Mouse (Mus musculus): ENCODE measurements around the gene Phc1. TPM values are rescaled to one million over a fixed set of nuclear protein-coding genes. Genes with fewer than 3 reads are reported as not detected.

Gene Phc1
- total and polyA plus RNA-seq, 3 experiments, result 4.6 to 35.9 TPM; not detected in 1

GRCm38 (mm10) chr6:122333081-122333612 is 7.2 kb downstream of the Phc1 start:
- H3K4me1 ChIP-seq (ENCODE audit: control insufficient read depth in 1 of 2, insufficient read depth in 2 of 2, low read length in 2 of 2), result no peaks in the 10 kb centered on the region
- no peaks in the 10 kb centered on the region for H3K9me3 ChIP-seq (replicated peaks; ENCODE audit: insufficient read depth, low read length)
- DNase-seq (ENCODE audit: low read depth, low spot score), result no peak
- H3K27ac ChIP-seq (ENCODE audit: control insufficient read depth, low read depth, low read length), result no peak overlapping the region
- TF ChIP-seq MYC (IDR thresholded peaks at IDR 0.05; ENCODE audit: low read depth, low read length) (no peak), JUND (IDR thresholded peaks at IDR 0.05; ENCODE audit: low read depth, low read length) (no peak), CHD2 (IDR thresholded peaks at IDR 0.05; ENCODE audit: low read length) (no peak), MXI1 (IDR thresholded peaks at IDR 0.05; ENCODE audit: low read depth, low read length) (no peak), ZC3H11A (IDR thresholded peaks at IDR 0.05; ENCODE audit: low read depth, low read length) (no peak), MYB (IDR thresholded peaks at IDR 0.05; ENCODE audit: low read depth, low read length) (no peak), TCF12 (IDR thresholded peaks at IDR 0.05; ENCODE audit: low read depth, low read length) (no peak), POLR2AphosphoS5 (IDR thresholded peaks at IDR 0.05; ENCODE audit: borderline replicate concordance, low read depth, low read length) (no peak), ELF1 (IDR thresholded peaks at IDR 0.05; ENCODE audit: low read depth, low read length) (no peak), RCOR1 (IDR thresholded peaks at IDR 0.05; ENCODE audit: low read depth, low read length) (no peak), MAFK (IDR thresholded peaks at IDR 0.05; ENCODE audit: borderline replicate concordance, low read depth, low read length) (no peak), MAX (IDR thresholded peaks at IDR 0.05; ENCODE audit: low read length) (no peak), CTCF (IDR thresholded peaks at IDR 0.05 in 2 of 3, conservative IDR thresholded peaks at IDR 0.05 in 1 of 3; ENCODE audit: control insufficient read depth in 1 of 3, insufficient read depth in 1 of 3, low read depth in 2 of 3, low read length in 3 of 3, poor library complexity in 1 of 3, severe bottlenecking in 1 of 3) (no peak), MAZ (IDR thresholded peaks at IDR 0.05; ENCODE audit: low read depth, low read length) (no peak), TAL1 (IDR thresholded peaks at IDR 0.05; ENCODE audit: low read length) (no peak), UBTF (IDR thresholded peaks at IDR 0.05; ENCODE audit: borderline replicate concordance, insufficient read depth, low read depth, low read length) (no peak)
- H3K27me3 ChIP-seq (ENCODE audit: control insufficient read depth in 1 of 2, insufficient read depth in 2 of 2, low read length in 2 of 2), result no peaks in the 10 kb centered on the region
- H3K9ac ChIP-seq (ENCODE audit: control insufficient read depth, low read depth, low read length, poor library complexity, severe bottlenecking), result no peak overlapping the region
- no peak overlapping the region for H3K4me3 ChIP-seq (ENCODE audit: control insufficient read depth in 1 of 2, insufficient read depth in 1 of 2, low read depth in 2 of 2, low read length in 2 of 2)
- peaks cover 0 to under 1% of the 10 kb centered on the region in 2 experiments; a peak in 2 of 4 replicates for H3K36me3 ChIP-seq (ENCODE audit: control insufficient read depth in 1 of 2, insufficient read depth in 2 of 2, low read length in 2 of 2)
- no peaks in the 10 kb centered on the region for H3K79me2 ChIP-seq (ENCODE audit: control insufficient read depth, insufficient read depth, low read length, poor library complexity)

- DNase-seq (ENCODE audit: low read depth, low spot score), result no peak
- H3K27me3 ChIP-seq (ENCODE audit: control insufficient read depth in 1 of 2, insufficient read depth in 2 of 2, low read length in 2 of 2), result no peaks in the 10 kb centered on the region
- TF ChIP-seq MAX (IDR thresholded peaks at IDR 0.05; ENCODE audit: low read length) (no peak), TBP (IDR thresholded peaks at IDR 0.05; ENCODE audit: low read depth, low read length) (no peak), MYB (IDR thresholded peaks at IDR 0.05; ENCODE audit: low read depth, low read length) (no peak), USF2 (IDR thresholded peaks at IDR 0.05; ENCODE audit: borderline replicate concordance in 1 of 2, insufficient read depth in 1 of 2, low read depth in 1 of 2, low read length in 2 of 2) (no peak), MAFK (IDR thresholded peaks at IDR 0.05; ENCODE audit: borderline replicate concordance, low read depth, low read length) (no peak), POLR2AphosphoS2 (IDR thresholded peaks at IDR 0.05; ENCODE audit: low read length) (no peak), ZMIZ1 (IDR thresholded peaks at IDR 0.05; ENCODE audit: low read depth, low read length) (no peak), MEF2A (IDR thresholded peaks at IDR 0.05; ENCODE audit: extremely low read depth, insufficient replicate concordance, low read depth, low read length, poor library complexity, severe bottlenecking) (no peak), GABPA (IDR thresholded peaks at IDR 0.05; ENCODE audit: low read depth, low read length) (no peak), ZNF384 (IDR thresholded peaks at IDR 0.05; ENCODE audit: low read depth, low read length) (no peak), CHD2 (IDR thresholded peaks at IDR 0.05; ENCODE audit: low read length) (no peak), USF1 (IDR thresholded peaks at IDR 0.05; ENCODE audit: low read depth, low read length) (no peak), BHLHE40 (IDR thresholded peaks at IDR 0.05; ENCODE audit: borderline replicate concordance, low read depth, low read length) (no peak), RAD21 (IDR thresholded peaks at IDR 0.05; ENCODE audit: low read depth, low read length) (no peak), MAZ (IDR thresholded peaks at IDR 0.05; ENCODE audit: low read depth, low read length) (no peak), HCFC1 (IDR thresholded peaks at IDR 0.05; ENCODE audit: low read depth, low read length) (no peak)
- H3K4me1 ChIP-seq (ENCODE audit: control insufficient read depth in 1 of 2, insufficient read depth in 2 of 2, low read length in 2 of 2), result no peaks in the 10 kb centered on the region
- no peak overlapping the region for H3K4me3 ChIP-seq (ENCODE audit: control insufficient read depth in 1 of 2, insufficient read depth in 1 of 2, low read depth in 2 of 2, low read length in 2 of 2)
- H3K79me2 ChIP-seq (ENCODE audit: control insufficient read depth, insufficient read depth, low read length, poor library complexity), result no peaks in the 10 kb centered on the region
- H3K36me3 ChIP-seq (ENCODE audit: control insufficient read depth in 1 of 2, insufficient read depth in 2 of 2, low read length in 2 of 2), result no peaks in the 10 kb centered on the region
- no peak overlapping the region for H3K9ac ChIP-seq (ENCODE audit: control insufficient read depth, low read depth, low read length, poor library complexity, severe bottlenecking)
- H3K9me3 ChIP-seq (replicated peaks; ENCODE audit: insufficient read depth, low read length), result no peaks in the 10 kb centered on the region
- no peak overlapping the region for H3K27ac ChIP-seq (ENCODE audit: control insufficient read depth, low read depth, low read length)
Observed at GRCm38 (mm10) chr6:122325361-122325975, 14.9 kb downstream of the Phc1 start.
